Comparison of ENCODE assay signal across 14 mouse cellular contexts in the genomic region with DNA sequence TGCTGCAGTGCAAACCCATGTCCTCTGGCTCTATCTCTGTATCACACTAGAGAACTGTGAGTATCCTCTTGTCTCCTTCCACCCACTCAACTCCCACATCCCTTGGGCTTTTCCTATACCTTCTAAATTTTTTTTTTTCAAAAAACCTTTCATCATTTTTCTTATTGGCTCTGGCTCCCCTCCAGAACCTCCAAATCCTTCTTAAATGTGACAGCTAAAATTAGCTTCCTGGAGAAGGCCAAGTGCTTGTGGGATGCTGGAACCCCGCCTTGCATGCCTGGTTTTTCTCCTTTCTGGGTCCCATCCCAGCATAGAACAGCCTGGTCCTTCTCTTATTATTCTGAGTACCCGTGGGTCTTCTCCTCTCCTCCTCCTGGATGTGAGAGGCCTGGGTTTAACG.
DNase-seq lines count a peak whose midpoint lies in the region.
"Had no signal": no experiment of that assay in that cellular context is flagged by ENCODE, and none has a peak within 500 bp of the region (broad histone marks: within the 10 kb centered on the region; RNA-seq: fewer than 3 reads in every experiment).

No protein-coding gene starts in this region.

- intact Hi-C loops in left cerebral cortex, postnatal 36 days (cut with DNase I) = loop anchor here (1.0 to 10.0 kb wide), 2 partner anchors 252 to 719 kb away; partner anchors contain the start of gene Lrfn2

- DNase-seq in layer of hippocampus, adult 9-11 months = peak; percentile 52
- no peak for DNase-seq in layer of hippocampus, postnatal 36 days
- DNase-seq in left cerebral cortex, adult 18-20 months (ENCODE audit: low spot score in 2 of 2) = peak; percentile 48 to 55
- DNase-seq in left cerebral cortex, postnatal 36 days (ENCODE audit: low spot score in 2 of 2) = peak; percentile 64 to 67
- peak; percentile 84 for DNase-seq in telencephalon, adult 2 months (ENCODE audit: low read depth, low spot score)
- no peak for DNase-seq in gastrocnemius, postnatal 10 days
- no peak for DNase-seq in ovary, postnatal 36 days (ENCODE audit: low spot score)
- DNase-seq: adrenal gland, postnatal 36 days; cerebellum, adult 11 months; gastrocnemius, postnatal 36 days; kidney, adult 11 months; kidney, postnatal 4 days; lung, adult 18-20 months; lung, postnatal 14 days had no signal

Comparison
In these comparisons a context has a peak if more than half of its experiments do, and no peak if none do; other contexts are left out.
1. DNase-seq: peak in layer of hippocampus, adult 9-11 months (single experiment), left cerebral cortex, adult 18-20 months (2 of 2), left cerebral cortex, postnatal 36 days (2 of 2) and telencephalon, adult 2 months (single experiment); none in layer of hippocampus, postnatal 36 days (0 of 2), gastrocnemius, postnatal 10 days (single experiment) and ovary, postnatal 36 days (single experiment).